Mouse (Mus musculus) pancreas, adult 10 weeks (tissue): ENCODE data around the gene Rcor3. TPM values are rescaled to one million over a fixed set of nuclear protein-coding genes. Genes with fewer than 3 reads are reported as not detected.

Experiments used
- polyA plus RNA-seq: library from polyadenylated mRNA; stranded (reverse); fragments of 350-450 nt; fragmentation: Illumina TruSeq; extraction: RNeasy Lipid Tissue Mini Kit (QIAGEN cat#74804); gene quantifications from one replicate; pipeline ENCODE4 v1.2.3, GENCODE M21; 2015; ENCODE audit warnings: low read depth, low replicate concordance; ENCODE audit not compliant: insufficient read depth

The Rcor3 gene
- polyA plus RNA-seq = 5.5 TPM

DNA sequence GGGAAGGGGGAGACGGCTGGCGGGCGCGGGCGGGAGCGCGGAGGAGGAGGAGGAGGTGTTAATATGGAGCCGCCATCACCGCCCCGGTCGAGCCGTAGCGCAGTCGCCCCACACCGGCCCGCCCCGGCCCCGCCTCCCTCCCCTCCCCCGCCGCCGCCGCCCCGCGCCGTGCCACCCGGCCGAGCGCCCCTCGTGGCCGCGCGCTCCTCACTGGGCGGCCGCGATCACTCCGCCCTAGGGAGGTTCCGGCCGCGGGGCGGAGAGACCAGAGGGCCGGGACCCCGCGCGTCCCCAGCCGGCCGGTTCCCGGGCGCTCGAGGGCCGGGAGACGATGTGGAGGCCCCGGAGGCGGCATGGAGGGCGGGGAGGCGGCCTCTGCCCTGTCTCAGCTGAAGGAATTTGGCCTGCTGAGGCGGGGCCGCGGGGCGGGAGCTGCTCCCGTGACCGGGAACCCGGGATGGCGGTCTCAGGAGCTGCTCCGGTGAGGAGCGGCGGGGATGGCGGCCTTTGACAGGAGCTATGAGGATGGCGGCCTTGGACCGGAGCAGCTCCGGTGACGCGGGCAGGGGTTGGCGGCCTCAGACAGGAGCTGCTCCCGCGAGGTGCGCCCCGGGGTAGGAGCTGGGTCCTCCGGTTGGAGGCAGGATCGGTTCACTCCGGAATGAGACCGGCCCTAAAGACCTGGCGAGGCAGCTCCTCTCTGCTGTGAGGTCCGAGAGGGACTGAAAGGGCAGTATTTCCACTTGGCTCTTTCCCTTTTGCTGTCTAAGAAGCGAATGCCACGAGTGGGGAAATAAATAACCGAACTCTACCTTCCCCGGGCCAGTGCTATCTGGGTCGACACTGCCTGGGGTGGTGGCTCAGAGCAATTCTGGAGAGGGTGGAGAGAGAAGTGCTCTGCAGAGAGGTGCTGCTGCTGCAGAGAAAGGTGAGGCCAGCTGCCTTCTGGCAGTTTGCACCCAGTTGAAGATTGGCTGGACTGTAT is at the start of gene Rcor3:
Gene Rcor3, minus strand, starts transcription at position 137 of the 985 bp plus-strand sequence.

GRCm38 (mm10) chr1:192091806-192092772 is 45.8 kb downstream of the Rcor3 start, which contains the start of gene Traf5:
TSS of gene Traf5 (minus strand) at chr1:192092559.

Other genes with a start within 250 kb of the Rcor3 start
- 5.1 TPM for gene Slc30a1, start 231.3 kb downstream of the Rcor3 start, polyA plus RNA-seq
- gene Rd3, start 160.7 kb downstream of the Rcor3 start, polyA plus RNA-seq = not detected
- gene Traf5, start 45.5 kb downstream of the Rcor3 start, polyA plus RNA-seq = 6.5 TPM
- 0.98 TPM for gene Kcnh1, start 52.7 kb upstream of the Rcor3 start, polyA plus RNA-seq